Mouse (Mus musculus) thymus, postnatal 4 days (tissue): ENCODE data around the gene Gabarapl2.
A peak's percentile ranks its signal among the peaks of the same experiment; 100 is the strongest.

ENCODE experiments used
- DNase-seq: peaks from one replicate; pipeline ENCODE4 v3.0.0; 2021

The Gabarapl2 gene

DNA sequence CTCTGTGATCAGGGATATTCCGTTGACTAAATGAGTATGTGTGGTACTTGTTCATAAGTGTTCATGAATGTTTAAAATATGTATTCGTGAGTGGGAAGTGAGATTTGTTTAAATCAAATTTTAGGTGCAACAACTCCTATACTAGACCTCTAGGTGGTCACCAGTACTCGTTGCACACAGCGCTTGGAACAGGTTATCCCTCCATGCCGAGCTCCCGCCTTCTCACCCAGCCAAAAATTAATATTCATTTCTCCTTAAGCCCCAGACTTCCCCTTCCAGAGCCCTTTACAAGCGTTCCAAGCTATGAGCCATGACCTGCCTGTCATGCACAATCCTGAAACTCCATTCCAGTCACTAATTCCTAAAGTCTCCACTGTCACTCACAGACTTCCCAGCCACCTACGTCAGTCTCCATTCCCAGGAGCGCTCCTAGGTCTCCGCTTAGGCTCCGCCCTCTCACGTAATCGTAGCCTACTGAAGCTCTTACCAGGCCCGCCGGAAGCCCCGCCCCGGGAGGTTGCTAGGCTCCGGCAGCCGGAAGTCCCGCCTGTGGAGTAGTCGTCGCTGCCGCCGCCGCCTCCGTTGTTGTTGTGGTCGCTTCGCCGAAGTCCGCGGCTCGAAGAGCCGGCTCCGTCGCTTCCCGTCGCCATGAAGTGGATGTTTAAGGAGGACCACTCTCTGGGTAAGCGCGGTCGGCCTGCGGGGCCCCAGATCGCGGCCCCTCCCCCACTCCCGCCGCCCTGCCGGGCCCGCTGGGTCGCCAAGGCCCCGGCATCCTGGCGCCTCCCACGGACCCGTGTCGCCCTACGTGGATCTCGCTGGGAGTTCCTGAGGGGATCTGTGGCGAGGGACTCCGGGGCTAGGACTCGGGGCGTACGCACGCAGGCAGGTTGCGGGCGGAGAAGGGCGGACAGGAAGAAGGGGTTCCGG, at the start of gene Gabarapl2:
TSS of gene Gabarapl2 (plus strand) at position 533 of the 930 bp plus-strand sequence.
- DNase-seq: peak; percentile 98

DNA sequence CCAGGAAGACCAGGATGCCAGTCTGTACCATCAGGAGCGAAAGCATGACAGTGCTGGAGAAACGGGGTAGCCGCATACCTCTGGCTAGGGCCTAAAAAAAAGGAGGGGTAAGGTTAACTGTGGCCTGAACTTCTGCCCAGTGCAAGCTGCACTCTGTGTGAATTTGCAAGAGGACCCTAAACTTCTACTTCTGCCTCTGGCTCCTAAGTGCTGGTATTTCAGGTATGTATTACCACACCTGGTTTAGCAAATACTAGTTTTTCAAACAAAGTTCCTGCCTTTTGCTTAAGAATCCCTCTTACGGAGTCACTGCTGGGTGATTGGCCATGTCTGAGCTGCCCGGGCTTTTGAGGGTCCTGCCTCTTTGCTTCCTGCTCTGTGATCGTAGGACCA, 49.6 kb upstream of the Gabarapl2 start:
- DNase-seq: no peak

DNA sequence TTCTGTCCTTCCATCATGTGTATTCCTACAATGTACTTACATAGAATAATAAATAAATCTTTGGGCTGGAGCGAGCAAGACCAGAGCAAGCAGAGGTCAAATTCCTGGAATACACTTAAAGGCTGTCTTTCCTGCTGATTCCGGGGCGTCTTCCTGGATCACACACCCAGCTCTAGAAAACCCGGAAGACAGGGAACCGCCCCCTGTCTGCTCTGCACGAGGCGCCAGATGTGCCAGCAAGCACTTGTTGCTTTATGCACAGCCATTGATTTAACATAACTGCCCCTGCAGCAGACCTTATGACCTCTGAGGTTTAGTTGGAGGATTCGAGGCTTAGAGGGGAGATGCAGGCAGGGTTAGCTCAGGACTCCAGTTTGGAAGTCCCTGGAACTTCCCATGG, 48.5 kb upstream of the Gabarapl2 start:
- DNase-seq: no peak

- no peak for DNase-seq
Measured at GRCm38 (mm10) chr8:111892615-111893014, 47.9 kb upstream of the Gabarapl2 start.

DNA sequence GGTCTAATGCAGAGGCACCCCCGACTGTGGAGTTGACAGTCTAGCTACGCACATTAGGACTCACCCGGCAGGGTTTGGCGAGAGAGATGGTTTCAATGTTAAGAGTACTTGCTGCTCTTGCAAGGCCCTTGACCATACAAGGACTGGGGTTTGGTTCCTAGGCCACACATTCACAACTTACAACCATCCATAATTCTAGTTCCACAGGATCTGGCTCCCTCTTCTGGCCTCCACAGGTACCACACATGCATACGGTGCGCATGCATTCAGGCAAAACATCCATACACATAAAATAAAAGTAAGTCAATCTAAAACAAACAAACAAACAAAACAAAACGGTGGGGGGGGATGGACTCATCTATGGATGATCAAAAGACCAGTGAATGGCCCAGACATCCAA, 45.5 kb upstream of the Gabarapl2 start:
- peak; percentile 28 for DNase-seq

DNA sequence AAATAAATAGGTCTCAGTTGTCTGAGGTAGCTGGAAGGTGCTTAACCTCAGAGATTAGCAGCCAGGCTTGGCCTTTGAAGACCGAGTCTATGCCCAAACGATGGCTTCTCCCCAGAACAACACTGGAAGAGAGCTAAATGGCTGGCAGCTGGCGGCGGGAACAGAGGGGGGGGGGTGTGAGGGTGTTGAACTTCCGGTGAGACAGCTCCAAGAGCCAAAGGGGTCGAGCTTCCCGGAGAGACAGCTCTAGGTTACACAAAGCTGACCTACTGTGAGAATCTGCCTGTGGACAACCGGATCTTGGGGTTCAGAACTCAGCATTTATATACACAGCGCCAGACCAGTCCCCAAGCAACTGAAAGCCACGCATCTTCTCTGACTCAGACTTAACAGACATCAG, 41.9 kb upstream of the Gabarapl2 start:
- DNase-seq: no peak

- no peak for DNase-seq
Measured at GRCm38 (mm10) chr8:111902080-111902479, 38.4 kb upstream of the Gabarapl2 start.

DNA sequence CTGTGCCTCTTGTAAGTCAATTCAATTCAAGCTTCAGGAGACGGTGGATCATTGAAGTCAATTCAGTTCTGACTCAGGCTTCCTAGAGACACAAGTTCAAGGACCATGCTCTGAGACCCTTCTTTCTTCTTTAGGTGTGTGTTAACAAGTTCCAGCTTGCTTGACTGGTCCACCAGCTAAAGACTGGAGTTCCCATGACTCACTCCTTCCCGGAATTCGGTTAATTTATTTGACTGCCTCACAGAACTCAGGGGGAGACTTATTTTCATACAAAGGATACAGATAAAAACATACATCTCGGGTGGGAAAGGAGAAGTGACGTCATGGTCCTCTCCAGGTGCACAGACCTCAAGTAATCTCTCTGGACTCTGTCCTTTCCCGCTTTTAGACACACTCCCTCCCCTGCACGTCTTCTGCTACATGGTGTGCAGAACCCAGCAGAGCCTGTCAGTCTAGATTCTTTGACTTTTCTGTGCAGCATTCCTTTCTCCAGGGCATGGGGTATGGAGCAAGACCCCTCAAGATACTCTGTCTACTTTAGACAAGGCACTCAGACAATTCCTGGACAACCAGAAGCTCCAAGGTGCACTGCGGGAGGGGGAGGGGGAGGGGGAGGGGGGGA, 34.9 kb upstream of the Gabarapl2 start:
- DNase-seq: no peak

- DNase-seq: no peak
Measured at GRCm38 (mm10) chr8:111909621-111910450, 30.7 kb upstream of the Gabarapl2 start, which contains the start of gene Chst5. Chst5 (minus strand) TSS chr8:111910447.

DNA sequence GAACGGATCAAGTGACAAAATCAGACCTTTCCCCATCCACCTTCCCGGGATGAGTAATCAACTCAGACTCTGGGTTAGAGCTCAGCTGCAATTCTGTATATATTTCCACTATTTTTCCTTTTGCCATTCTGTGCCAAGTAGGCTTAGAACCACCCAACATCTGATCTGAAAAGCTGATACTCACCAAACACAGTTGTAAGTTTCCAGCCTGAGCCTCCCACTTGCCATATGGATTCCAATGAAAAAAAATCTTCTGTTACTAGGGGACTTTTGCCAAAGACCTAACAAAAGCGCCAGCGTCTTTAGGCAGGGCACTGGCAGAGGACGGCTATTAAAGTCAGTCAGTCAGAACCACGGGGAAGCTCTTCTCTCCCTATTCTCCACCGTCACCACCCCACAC, 28.9 kb upstream of the Gabarapl2 start:
- DNase-seq: no peak

GRCm38 (mm10) chr8:111912860-111913432, 27.6 kb upstream of the Gabarapl2 start:
- no peak for DNase-seq

- no peak for DNase-seq
Measured at GRCm38 (mm10) chr8:111919663-111920062, 20.8 kb upstream of the Gabarapl2 start.

- DNase-seq: no peak
Measured at GRCm38 (mm10) chr8:111920971-111921370, 19.5 kb upstream of the Gabarapl2 start.

- peak; percentile 77 for DNase-seq
Measured at GRCm38 (mm10) chr8:111923383-111923804, 17.1 kb upstream of the Gabarapl2 start.

DNA sequence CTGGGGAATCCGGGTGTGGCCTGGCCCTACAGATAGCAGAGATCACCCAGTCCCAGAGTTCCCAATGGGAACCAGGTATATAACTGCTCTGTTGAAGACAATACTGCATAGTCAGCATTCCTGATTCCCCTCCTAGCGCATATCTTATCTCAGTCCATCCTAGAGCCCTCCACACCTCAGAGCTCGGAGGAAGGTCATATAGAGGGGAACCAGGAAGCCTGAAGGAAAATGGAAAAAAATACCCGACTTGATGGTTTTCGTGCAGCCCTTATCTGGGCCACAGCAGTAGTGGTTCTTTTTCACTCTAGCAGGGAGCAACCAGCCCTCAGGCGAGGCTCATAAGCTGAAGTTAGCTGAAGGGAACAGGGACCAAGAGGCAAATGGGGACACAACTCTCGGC, 15.5 kb upstream of the Gabarapl2 start:
- DNase-seq: no peak

DNA sequence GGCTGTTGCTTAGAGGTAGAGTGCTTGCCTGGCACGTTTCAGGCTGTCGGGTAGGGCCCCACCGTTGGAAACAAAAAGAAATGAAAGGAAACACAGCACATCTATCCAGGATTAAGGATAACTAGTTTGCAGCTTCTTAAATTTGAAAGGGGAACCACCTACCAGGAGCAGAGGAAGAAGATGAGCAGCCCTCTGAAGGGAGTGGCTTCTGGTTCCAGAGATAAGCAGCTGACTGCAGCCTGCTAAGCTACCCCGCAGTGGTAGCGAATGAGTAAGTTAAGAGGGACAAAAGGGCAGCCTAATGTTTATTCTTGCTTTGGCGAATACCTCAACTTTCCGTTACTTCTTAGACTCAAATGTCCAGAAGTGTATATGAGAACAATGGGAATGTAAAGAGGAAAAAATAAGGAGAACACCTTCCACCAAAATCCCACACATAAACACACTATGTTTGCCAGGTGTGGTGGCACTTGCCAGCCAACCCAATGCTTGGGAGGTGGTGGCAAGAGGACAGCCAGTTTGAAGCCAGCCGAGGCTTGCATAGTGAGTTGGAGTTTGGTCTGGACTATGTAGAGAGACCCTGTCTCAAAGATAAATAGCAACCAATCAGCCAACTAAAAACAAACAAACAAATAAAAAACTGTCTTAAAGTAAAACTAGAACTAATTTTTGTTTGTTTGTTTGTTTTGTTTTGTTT, 10.7 kb upstream of the Gabarapl2 start:
- DNase-seq: no peak

- no peak for DNase-seq
Measured at GRCm38 (mm10) chr8:111931721-111932120, 8.8 kb upstream of the Gabarapl2 start.

DNA sequence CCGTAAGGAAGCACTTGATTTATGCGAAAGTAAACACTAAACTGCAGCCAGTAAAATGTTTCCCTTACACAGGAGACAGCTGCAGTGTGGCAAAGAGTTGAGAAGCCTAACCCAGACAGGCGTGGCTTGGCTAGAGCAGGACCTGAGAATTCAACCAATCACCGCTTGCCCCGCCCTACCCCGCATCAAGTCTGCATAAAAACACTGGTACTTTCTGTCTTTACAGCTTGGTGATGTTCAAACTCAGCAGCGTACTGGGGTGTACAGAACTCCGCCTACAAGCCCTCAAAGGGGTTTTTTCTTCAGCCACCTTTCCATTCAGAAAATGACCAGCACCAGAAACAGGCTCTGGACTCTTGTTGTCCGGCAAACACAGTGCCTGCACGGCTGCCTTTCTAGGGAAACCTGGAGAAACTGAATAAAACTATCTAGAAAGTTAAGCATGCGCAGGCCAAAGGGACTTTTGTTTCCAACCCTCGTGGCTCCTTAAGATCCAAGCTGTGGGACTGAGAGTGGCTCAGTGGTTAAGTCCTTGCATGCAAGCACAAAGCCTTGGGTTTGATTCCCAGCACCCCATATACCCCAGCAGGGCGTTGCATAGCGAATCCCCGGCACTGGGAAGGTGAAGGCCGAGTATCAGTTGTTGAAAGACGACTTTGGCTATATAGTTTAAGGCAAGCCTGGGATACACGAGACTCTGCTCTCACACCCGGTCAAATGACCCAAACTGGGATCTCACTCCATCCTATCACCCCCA, 7.7 kb upstream of the Gabarapl2 start:
- peak; percentile 41 for DNase-seq

- peak; percentile 88 for DNase-seq
Measured at GRCm38 (mm10) chr8:111933348-111934076, 7.0 kb upstream of the Gabarapl2 start, which contains the start of gene Tmem231. Tmem231 (minus strand) TSS chr8:111933881.

DNA sequence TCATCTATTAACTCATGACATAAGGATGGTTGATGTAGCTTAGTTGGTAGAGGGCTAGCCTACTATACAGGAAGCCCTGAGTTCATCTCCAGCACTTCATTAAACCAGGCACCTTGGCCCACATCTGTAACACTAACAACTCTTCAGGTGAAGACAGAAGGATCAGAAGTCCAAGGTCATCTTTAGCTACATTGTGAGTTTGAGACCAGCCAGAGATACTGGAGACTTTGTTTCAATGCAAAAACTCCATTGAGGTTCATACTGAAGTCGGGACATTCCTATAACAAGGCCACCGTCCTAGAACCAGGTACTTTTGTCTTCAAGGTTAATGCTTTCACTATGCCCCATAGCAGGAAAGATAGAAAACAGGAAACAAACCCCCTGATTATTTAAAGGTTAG, 6.3 kb upstream of the Gabarapl2 start:
- no peak for DNase-seq

- DNase-seq: no peak
Measured at GRCm38 (mm10) chr8:111937184-111937583, 3.3 kb upstream of the Gabarapl2 start.
